Mouse (Mus musculus): ENCODE results near the gene Ndufaf7. TPM values are rescaled to one million over a fixed set of nuclear protein-coding genes. Genes with fewer than 3 reads are reported as not detected.

Gene Ndufaf7
- polyA plus RNA-seq (2015; fragmentation: Nextera tagmentation; extraction: Ambion mirVana) = 53.3 and 56.1 TPM in 2 replicates

GRCm38 (mm10) chr17:78936466-78937228, at the start of gene Ndufaf7, which contains the start of gene Cebpz:
Gene Ndufaf7 (plus strand): TSS chr17:78937136.
Gene Cebpz (minus strand): TSS chr17:78937066.
- Histone ChIP-seq H3K27me3 (no peaks in the 10 kb centered on the region), H3K9me3 (replicated peaks) (no peaks in the 10 kb centered on the region), H3K4me2 (replicated peaks) (peak within 1 kb of the TSS; percentile 79), H3K9ac (peak within 1 kb of the TSS; percentile 56), H3K36me3 (peaks cover 37% of the 10 kb centered on the region), H3K27ac (replicated peaks) (peak within 1 kb of the TSS; percentile 49), H3K4me3 (replicated peaks) (peak within 1 kb of the TSS; percentile 67), H3K4me1 (peaks cover 12% of the 10 kb centered on the region)
- WGBS = under 1% methylated on average over 45 of the region's 45 CpGs
- ATAC-seq (ENCODE audit: insufficient number of reproducible peaks, low FRiP score, low TSS enrichment, low read depth) = peak; percentile 98

GRCm38 (mm10) chr17:78888554-78888953, 48.4 kb upstream of the Ndufaf7 start:
- H3K9ac ChIP-seq = no peak overlapping the region
- H3K27ac ChIP-seq (replicated peaks) = no peak overlapping the region
- no peaks in the 10 kb centered on the region for H3K9me3 ChIP-seq (replicated peaks)
- H3K27me3 ChIP-seq = no peaks in the 10 kb centered on the region
- no peaks in the 10 kb centered on the region for H3K4me1 ChIP-seq
- H3K4me3 ChIP-seq (replicated peaks) = no peak overlapping the region
- no peaks in the 10 kb centered on the region for H3K36me3 ChIP-seq
- no peak for ATAC-seq (ENCODE audit: insufficient number of reproducible peaks, low FRiP score, low TSS enrichment, low read depth)
- WGBS = 75% methylated on average over 4 of the region's 4 CpGs
- H3K4me2 ChIP-seq (replicated peaks) = no peak overlapping the region

GRCm38 (mm10) chr17:78889184-78889583, 47.8 kb upstream of the Ndufaf7 start:
- H3K4me2 ChIP-seq (replicated peaks) = no peak overlapping the region
- H3K9ac ChIP-seq = no peak overlapping the region
- H3K4me1 ChIP-seq = no peaks in the 10 kb centered on the region
- H3K27me3 ChIP-seq = no peaks in the 10 kb centered on the region
- H3K27ac ChIP-seq (replicated peaks) = no peak overlapping the region
- ATAC-seq (ENCODE audit: insufficient number of reproducible peaks, low FRiP score, low TSS enrichment, low read depth) = no peak
- H3K4me3 ChIP-seq (replicated peaks) = no peak overlapping the region
- H3K36me3 ChIP-seq = no peaks in the 10 kb centered on the region
- WGBS = 31% methylated on average over 3 of the region's 3 CpGs
- no peaks in the 10 kb centered on the region for H3K9me3 ChIP-seq (replicated peaks)

- Histone ChIP-seq H3K9ac (no peak overlapping the region), H3K9me3 (replicated peaks) (no peaks in the 10 kb centered on the region), H3K4me1 (peaks cover 7% of the 10 kb centered on the region; the same call in 1 of the 2 replicates), H3K36me3 (no peaks in the 10 kb centered on the region), H3K4me3 (replicated peaks) (no peak overlapping the region), H3K27ac (replicated peaks) (no peak overlapping the region), H3K4me2 (replicated peaks) (no peak overlapping the region), H3K27me3 (no peaks in the 10 kb centered on the region)
- no peak for ATAC-seq (ENCODE audit: insufficient number of reproducible peaks, low FRiP score, low TSS enrichment, low read depth)
- WGBS = 79% methylated on average over 9 of the region's 9 CpGs
Observed at GRCm38 (mm10) chr17:78891020-78891419, 45.9 kb upstream of the Ndufaf7 start.

- Histone ChIP-seq H3K4me3 (replicated peaks) (peak overlapping the region; percentile 22; the same call in 1 of the 2 replicates), H3K9me3 (replicated peaks) (no peaks in the 10 kb centered on the region), H3K27ac (replicated peaks) (no peak overlapping the region), H3K9ac (no peak overlapping the region), H3K4me2 (replicated peaks) (peak overlapping the region; percentile 42; the same call in 1 of the 2 replicates), H3K27me3 (no peaks in the 10 kb centered on the region), H3K4me1 (peaks cover 7% of the 10 kb centered on the region; the same call in 1 of the 2 replicates), H3K36me3 (no peaks in the 10 kb centered on the region)
- ATAC-seq (ENCODE audit: insufficient number of reproducible peaks, low FRiP score, low TSS enrichment, low read depth) = no peak
- WGBS = 72% methylated on average over 7 of the region's 7 CpGs
Observed at GRCm38 (mm10) chr17:78894991-78895390, 41.9 kb upstream of the Ndufaf7 start.

GRCm38 (mm10) chr17:78895394-78895793, 41.5 kb upstream of the Ndufaf7 start:
- Histone ChIP-seq H3K36me3 (no peaks in the 10 kb centered on the region), H3K9me3 (replicated peaks) (no peaks in the 10 kb centered on the region), H3K27me3 (no peaks in the 10 kb centered on the region), H3K4me3 (replicated peaks) (peak overlapping the region; percentile 22), H3K4me1 (peaks cover 7% of the 10 kb centered on the region; the same call in 1 of the 2 replicates), H3K27ac (replicated peaks) (0 out of 2 replicates have a peak overlapping the region, but pooled peaks have one; percentile 29), H3K4me2 (replicated peaks) (peak overlapping the region; percentile 42), H3K9ac (peak overlapping the region; percentile 10; the same call in 1 of the 2 replicates)
- WGBS = 8% methylated on average over 8 of the region's 8 CpGs
- ATAC-seq (ENCODE audit: insufficient number of reproducible peaks, low FRiP score, low TSS enrichment, low read depth) = peak; percentile 39; the same call in 1 of the 2 replicates

- Histone ChIP-seq H3K9me3 (replicated peaks) (no peaks in the 10 kb centered on the region), H3K36me3 (no peaks in the 10 kb centered on the region), H3K4me3 (replicated peaks) (no peak overlapping the region), H3K9ac (no peak overlapping the region), H3K4me2 (replicated peaks) (no peak overlapping the region), H3K27ac (replicated peaks) (no peak overlapping the region), H3K4me1 (no peaks in the 10 kb centered on the region), H3K27me3 (no peaks in the 10 kb centered on the region)
- ATAC-seq (ENCODE audit: insufficient number of reproducible peaks, low FRiP score, low TSS enrichment, low read depth) = no peak
- 78% methylated on average over 2 of the region's 2 CpGs for WGBS
Observed at GRCm38 (mm10) chr17:78903158-78903557, 33.8 kb upstream of the Ndufaf7 start.

GRCm38 (mm10) chr17:78906892-78907291, 30.0 kb upstream of the Ndufaf7 start, which contains the start of gene Sult6b1:
Gene Sult6b1 (minus strand): TSS chr17:78906992.
- ATAC-seq (ENCODE audit: insufficient number of reproducible peaks, low FRiP score, low TSS enrichment, low read depth) = no peak
- no peaks in the 10 kb centered on the region for H3K4me1 ChIP-seq
- H3K27me3 ChIP-seq = no peaks in the 10 kb centered on the region
- no peak within 1 kb of the TSS for H3K27ac ChIP-seq (replicated peaks)
- 82% methylated on average over 5 of the region's 5 CpGs for WGBS
- no peak within 1 kb of the TSS for H3K4me2 ChIP-seq (replicated peaks)
- no peaks in the 10 kb centered on the region for H3K9me3 ChIP-seq (replicated peaks)
- H3K4me3 ChIP-seq (replicated peaks) = no peak within 1 kb of the TSS
- H3K9ac ChIP-seq = no peak within 1 kb of the TSS
- H3K36me3 ChIP-seq = no peaks in the 10 kb centered on the region

- no peak overlapping the region for H3K9ac ChIP-seq
- no peaks in the 10 kb centered on the region for H3K27me3 ChIP-seq
- no peaks in the 10 kb centered on the region for H3K9me3 ChIP-seq (replicated peaks)
- ATAC-seq (ENCODE audit: insufficient number of reproducible peaks, low FRiP score, low TSS enrichment, low read depth) = no peak
- H3K4me1 ChIP-seq = no peaks in the 10 kb centered on the region
- H3K27ac ChIP-seq (replicated peaks) = no peak overlapping the region
- no peak overlapping the region for H3K4me2 ChIP-seq (replicated peaks)
- WGBS = 70% methylated on average over 2 of the region's 2 CpGs
- H3K4me3 ChIP-seq (replicated peaks) = no peak overlapping the region
- no peaks in the 10 kb centered on the region for H3K36me3 ChIP-seq
Observed at GRCm38 (mm10) chr17:78909374-78909773, 27.6 kb upstream of the Ndufaf7 start.

- peak; percentile 61 for ATAC-seq (ENCODE audit: insufficient number of reproducible peaks, low FRiP score, low TSS enrichment, low read depth)
- Histone ChIP-seq H3K4me1 (peaks cover 17% of the 10 kb centered on the region), H3K27me3 (no peaks in the 10 kb centered on the region), H3K9me3 (replicated peaks) (no peaks in the 10 kb centered on the region), H3K4me3 (replicated peaks) (peak overlapping the region; percentile 40), H3K4me2 (replicated peaks) (peak overlapping the region; percentile 50), H3K36me3 (no peaks in the 10 kb centered on the region), H3K27ac (replicated peaks) (no peak overlapping the region), H3K9ac (no peak overlapping the region)
- 26% methylated on average over 6 of the region's 6 CpGs for WGBS
Observed at GRCm38 (mm10) chr17:78912861-78913281, 24.1 kb upstream of the Ndufaf7 start.

- no peak overlapping the region for H3K4me3 ChIP-seq (replicated peaks)
- no peaks in the 10 kb centered on the region for H3K9me3 ChIP-seq (replicated peaks)
- H3K4me1 ChIP-seq = peaks cover 17% of the 10 kb centered on the region
- H3K36me3 ChIP-seq = peaks cover 7% of the 10 kb centered on the region; the same call in 1 of the 2 replicates
- no peaks in the 10 kb centered on the region for H3K27me3 ChIP-seq
- H3K27ac ChIP-seq (replicated peaks) = no peak overlapping the region
- no peak overlapping the region for H3K9ac ChIP-seq
- H3K4me2 ChIP-seq (replicated peaks) = no peak overlapping the region
- WGBS = 71% methylated on average over 3 of the region's 3 CpGs
- no peak for ATAC-seq (ENCODE audit: insufficient number of reproducible peaks, low FRiP score, low TSS enrichment, low read depth)
Observed at GRCm38 (mm10) chr17:78913921-78914320, 23.0 kb upstream of the Ndufaf7 start.

All from embryonic facial prominence, embryonic 15.5 days (tissue).